Mouse (Mus musculus) spleen, adult 18-20 months (tissue): ENCODE data around the gene Pcif1.
A peak's percentile ranks its signal among the peaks of the same experiment; 100 is the strongest.

Source experiments
- DNase-seq, 2 experiments: peaks; one replicate each; pipeline ENCODE4 v3.0.0; 2022; ENCODE audit warnings: mixed read lengths in 2 of 2

Gene Pcif1

GRCm38 (mm10) chr2:164894048-164894447 is 14.9 kb downstream of the Pcif1 start:
- no peak for DNase-seq

GRCm38 (mm10) chr2:164894644-164895043 is 15.5 kb downstream of the Pcif1 start:
- DNase-seq: no peak

- no peak for DNase-seq
Observed at GRCm38 (mm10) chr2:164895885-164896284, 16.8 kb downstream of the Pcif1 start.

DNA sequence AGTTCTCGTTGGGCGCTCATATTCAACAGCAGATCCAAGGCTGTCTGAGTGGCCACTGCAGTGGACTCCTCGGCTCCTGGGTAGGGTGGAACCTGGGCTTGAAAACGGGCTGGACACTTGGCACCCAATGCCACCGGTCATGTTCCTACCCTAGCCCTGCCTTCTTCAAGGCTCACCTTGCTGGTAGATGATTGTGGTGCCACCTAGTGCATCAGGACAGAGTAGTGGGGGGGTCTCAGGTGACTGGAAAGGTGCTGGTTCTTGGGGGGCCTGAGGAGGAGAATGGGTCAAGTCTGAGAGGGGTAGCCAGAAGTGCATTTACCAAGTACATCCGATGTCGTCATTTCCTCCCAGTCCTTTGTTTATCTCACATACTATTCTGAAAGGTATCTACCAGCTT is 18.9 kb downstream of the Pcif1 start:
- peak in 1 of 2 experiments; percentile 50 for DNase-seq

- no peak for DNase-seq
Observed at GRCm38 (mm10) chr2:164899034-164899433, 19.9 kb downstream of the Pcif1 start.

DNA sequence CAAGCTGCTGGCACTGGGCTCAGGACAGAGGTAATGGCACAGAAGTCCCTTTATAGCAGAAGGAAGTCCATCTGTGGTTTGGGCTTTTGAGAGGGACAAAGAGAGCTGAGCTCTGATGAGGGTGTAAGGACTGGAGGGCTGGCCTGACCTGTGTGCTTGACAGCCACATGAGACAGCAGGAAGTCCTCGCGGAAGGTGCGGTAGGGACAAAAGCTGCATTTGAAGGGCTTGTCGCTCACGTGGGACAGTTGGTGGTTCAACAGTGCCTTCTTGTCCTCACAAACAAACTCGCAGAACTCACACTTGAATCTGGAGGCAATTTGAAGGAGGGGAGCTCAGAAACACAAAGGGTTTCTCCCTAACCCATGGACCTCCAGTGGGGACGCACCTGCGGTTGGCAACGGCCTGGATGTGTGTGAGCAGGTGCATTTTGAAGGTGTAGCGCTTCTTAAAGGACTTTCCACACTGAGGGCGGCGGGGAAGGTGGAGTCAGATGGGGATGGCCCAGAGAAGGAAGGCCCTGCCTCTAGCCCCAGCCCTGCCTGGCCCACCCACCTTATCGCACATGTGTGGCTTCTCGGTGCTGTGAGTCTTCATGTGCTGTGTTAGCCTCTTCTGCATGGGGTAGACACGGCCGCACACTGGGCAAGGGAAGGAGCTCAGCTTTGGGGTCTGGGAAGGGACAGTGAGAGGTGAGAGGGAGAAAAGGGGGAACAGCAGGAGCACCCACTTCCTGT is 20.8 kb downstream of the Pcif1 start:
- DNase-seq: no peak

- DNase-seq: no peak
Observed at GRCm38 (mm10) chr2:164901380-164901779, 22.3 kb downstream of the Pcif1 start.

- DNase-seq: no peak
Observed at GRCm38 (mm10) chr2:164903496-164903895, 24.4 kb downstream of the Pcif1 start.

DNA sequence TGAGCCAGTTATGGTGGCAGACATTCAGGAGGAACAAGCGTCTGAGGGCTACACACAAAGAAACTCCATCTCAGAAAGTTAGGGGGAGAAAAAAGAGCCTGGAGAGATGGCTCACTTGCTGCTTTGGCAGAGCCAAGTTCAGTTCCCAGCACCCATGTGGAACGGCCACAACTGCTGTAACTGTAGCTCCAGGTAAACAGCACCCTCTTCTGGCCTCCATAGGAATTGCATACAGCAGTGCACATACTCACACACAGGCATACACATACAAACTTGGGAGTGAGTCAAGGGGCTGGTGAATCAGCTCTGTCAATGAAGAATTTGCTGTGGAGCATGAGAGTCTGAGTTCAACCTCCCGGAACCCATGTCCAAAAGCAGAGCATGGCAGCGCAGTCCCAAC is 27.0 kb downstream of the Pcif1 start:
- no peak for DNase-seq

DNA sequence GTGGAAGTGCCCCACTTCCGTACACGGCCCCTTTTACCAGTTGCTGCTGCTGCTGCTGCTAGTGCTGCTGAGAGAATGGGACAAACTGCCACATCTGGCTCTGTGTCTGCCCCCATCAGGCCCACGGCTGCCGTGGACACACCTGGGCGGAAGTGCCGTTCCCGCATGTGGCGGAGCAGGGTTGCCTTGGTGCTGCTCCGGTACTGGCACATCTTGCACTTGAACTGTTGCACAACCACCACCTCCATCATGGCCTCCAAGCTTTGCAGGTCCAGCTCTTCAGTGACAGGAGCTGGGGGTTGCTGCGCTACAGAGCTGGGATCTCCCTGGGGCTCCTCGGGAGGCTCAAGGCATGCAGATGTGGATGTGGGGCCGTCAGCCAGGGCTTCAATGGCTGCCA is 28.4 kb downstream of the Pcif1 start:
- DNase-seq: no peak

DNA sequence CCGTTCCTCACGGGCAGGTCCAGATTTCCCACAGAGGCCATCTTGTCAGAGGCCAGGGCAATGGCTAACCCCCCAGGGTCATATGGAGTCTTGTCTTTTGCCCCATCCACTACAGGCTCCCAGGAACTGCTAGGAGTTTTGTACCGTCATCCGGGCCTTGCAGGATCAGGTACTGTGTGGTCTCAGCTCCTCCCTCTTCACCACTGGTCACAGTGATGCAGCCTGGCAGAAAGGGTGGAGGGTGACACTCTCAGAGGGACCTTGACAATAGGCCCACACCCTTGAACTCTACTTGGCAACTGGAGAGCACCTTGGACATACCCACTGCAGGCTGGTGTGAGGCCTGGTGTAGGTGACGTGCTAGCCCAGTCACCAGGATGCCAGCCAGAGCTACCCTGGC is 28.9 kb downstream of the Pcif1 start:
- DNase-seq: no peak

DNA sequence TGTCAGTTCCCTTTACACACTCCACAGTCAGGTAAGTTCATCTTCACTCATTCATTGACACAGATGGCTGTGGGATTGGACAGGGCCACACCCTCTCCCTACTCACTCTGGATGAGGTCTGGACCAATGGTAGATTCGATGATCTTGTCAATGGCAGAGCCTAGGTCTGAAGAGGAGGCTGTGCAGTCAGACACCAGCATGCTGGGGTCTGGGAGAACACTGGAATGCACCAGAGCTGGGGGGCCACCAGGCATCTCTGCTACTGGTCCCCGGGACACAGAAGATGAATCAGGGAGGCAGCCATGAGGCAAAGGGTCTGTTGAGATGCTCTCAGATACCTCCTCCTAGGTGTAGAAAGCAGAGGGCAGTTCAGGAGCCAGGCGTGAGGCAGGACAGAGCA is 30.0 kb downstream of the Pcif1 start:
- no peak for DNase-seq

DNA sequence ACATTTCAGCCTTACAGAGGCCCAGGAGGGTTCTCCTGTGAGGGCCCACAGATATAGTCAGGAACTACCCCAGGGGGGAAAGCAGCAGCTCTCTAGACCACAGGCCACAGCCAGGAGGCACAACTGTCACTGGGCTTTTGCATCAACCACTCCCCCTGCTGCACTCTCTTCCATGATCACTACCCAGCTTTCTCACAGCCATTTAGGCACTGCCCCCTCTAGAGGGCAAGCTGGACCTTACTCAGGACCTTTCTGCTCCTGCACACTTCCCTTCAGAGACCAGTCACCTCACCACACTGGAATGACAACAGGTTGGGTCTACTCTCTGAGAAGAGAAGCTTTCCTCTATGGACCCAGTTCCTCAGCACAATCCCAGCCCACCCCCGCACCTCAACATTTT is 30.4 kb downstream of the Pcif1 start:
- DNase-seq: no peak

DNA sequence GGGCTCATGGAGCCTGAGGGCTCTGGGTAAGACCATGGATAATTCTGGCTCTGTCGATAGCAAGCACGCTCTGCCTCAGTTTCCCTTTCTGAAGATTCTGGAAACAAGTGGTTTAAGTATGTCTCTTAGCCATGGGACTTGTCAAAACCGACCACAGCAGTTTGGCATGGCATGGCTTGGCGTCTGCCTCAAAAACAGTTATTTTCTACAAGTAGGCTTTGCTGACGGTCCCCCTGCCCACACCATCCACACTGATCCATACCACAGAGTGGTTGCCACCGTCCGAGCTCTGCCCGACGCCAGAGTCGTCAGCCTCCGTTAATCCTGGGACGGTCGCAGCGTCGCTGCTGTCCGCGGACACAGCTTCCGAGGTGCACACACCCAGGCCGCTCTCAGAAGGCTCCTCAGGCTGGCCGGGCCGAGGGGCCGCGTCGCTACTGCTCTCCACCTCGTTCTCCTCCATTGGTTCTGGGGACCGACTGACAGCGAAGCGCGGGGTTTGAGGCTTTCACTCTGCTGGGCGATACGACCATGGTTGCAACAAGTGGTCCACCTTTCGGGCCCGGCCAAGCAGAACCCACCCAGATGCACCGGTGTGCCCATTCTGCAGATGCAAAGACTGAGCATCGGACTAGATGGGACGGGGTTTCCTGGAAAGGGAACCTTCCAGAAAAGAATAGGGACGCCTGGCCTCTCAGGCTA is 31.4 kb downstream of the Pcif1 start:
- no peak for DNase-seq

- DNase-seq: peak; percentile 88 to 93
Observed at GRCm38 (mm10) chr2:164911086-164912048, 32.3 kb downstream of the Pcif1 start, which contains the start of gene Zfp335. Zfp335 (minus strand) TSS chr2:164911757.

DNA sequence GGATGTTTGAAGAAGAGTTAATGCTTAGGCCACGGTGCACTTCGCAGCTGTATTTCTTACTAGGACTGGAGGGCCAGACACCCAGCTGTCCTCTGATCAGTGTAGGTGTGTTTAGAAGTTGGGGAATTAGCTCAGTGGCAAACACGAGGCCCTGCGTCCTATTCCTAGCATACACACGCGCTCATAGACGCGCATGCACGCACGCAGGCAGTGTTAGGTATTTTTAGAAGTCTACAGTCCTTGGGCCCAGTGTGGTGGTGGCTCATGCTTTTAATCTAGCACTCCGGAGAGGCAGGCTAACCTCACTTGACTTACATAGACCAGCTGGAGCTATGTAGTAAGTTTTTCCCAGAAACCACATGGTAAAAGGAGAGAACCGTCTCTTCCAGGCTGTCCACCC is 33.0 kb downstream of the Pcif1 start:
- DNase-seq: no peak

- no peak for DNase-seq
Observed at GRCm38 (mm10) chr2:164912749-164913427, 33.8 kb downstream of the Pcif1 start.

DNA sequence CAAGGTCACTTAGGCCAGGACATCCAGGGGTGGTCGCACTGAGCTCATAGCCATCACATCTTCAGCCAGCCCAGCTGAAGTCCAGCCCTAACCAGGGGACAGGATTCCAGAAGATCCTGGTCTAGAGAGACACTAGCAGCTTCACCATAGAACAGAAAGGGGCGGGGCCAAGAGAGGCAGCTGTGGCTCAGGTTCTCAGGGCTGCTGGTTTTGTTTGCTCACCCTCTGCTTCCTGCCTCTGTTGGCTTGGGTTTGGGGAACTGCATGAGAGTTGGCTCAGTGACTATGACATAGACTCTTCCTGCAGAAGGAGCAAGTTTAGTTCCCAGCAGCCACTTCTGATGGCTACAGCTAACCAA is 34.3 kb downstream of the Pcif1 start:
- peak; percentile 77 to 81 for DNase-seq

DNA sequence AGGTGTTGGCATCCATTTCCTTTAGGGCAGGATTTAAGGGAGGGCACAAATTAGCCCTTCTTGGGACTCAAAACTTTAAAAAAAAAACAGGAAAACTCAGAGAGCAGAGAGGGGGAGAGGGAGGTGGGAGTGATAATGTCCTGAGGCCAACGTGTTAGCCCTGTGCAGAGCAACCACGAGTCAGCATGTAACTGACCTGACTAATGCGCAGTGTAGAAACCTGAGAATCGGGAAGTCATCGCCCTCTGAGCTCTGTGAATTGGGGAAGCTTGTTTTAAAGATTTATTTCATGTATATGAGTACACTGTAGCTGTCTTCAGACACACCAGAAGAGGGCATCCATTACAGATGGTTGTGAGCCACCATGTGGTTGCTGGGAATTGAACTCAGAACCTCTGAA is 37.7 kb downstream of the Pcif1 start:
- no peak for DNase-seq

GRCm38 (mm10) chr2:164917371-164917770 is 38.3 kb downstream of the Pcif1 start:
- DNase-seq: no peak

- DNase-seq: no peak
Observed at GRCm38 (mm10) chr2:164918325-164918724, 39.2 kb downstream of the Pcif1 start.

DNA sequence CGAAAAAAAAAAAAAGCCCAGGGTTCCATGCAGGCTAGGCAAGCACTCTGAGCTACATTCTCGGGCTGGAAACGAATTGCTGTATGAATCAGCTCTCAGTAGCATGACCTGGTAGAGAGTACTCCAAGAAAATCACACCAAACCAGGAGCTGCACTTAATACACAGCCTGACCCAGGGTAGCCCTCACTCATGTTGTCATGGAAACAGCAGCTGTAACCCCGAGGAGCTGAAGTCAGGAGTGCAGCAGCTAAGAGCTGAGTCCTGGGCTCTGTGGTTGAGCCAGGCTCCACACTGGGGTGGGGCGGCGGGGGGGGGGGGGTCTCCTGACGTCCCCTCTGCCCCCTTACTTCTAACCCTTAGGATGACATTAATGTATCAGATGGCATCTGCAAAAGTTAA is 42.9 kb downstream of the Pcif1 start:
- no peak for DNase-seq

- no peak for DNase-seq
Observed at GRCm38 (mm10) chr2:164923291-164923690, 44.2 kb downstream of the Pcif1 start.
